Mouse (Mus musculus): Measurements from ENCODE around the gene H2bfm.
"Not testable (repeated sequence)": the region's sequence is repeated elsewhere in the genome, so short reads cannot be mapped to it uniquely, and the experiment has no call there.

H2bfm gene

GRCm38 (mm10) chrX:136927031-136927430, at the start of gene H2bfm:
Gene H2bfm, plus strand, starts transcription at chrX:136927325.
- DNase-seq (ENCODE audit: low read depth, low spot score): no peak

- DNase-seq (ENCODE audit: low read depth, low spot score): peak; percentile 59
Observed at GRCm38 (mm10) chrX:136895757-136896156, 31.4 kb upstream of the H2bfm start.

- DNase-seq (ENCODE audit: low read depth, low spot score): no peak
Observed at GRCm38 (mm10) chrX:136904369-136904768, 22.8 kb upstream of the H2bfm start.

- DNase-seq (ENCODE audit: low read depth, low spot score): no peak
Observed at GRCm38 (mm10) chrX:136925863-136926262, 1.3 kb upstream of the H2bfm start.

GRCm38 (mm10) chrX:136937985-136938384, 10.9 kb downstream of the H2bfm start:
- no peak for DNase-seq (ENCODE audit: low read depth, low spot score)

- DNase-seq (ENCODE audit: low read depth, low spot score): peak; percentile 89
Observed at GRCm38 (mm10) chrX:136957583-136958279, 30.6 kb downstream of the H2bfm start.

- DNase-seq (ENCODE audit: low read depth, low spot score): not testable (repeated sequence)
Observed at GRCm38 (mm10) chrX:136958300-136958699, 31.2 kb downstream of the H2bfm start.

- peak; percentile 42 for DNase-seq (ENCODE audit: low read depth, low spot score)
Observed at GRCm38 (mm10) chrX:136959688-136960087, 32.6 kb downstream of the H2bfm start.

GRCm38 (mm10) chrX:136975397-136975796, 48.3 kb downstream of the H2bfm start, which contains the start of gene Tmsb15b2:
Gene Tmsb15b2, minus strand, starts transcription at chrX:136975497.
- DNase-seq (ENCODE audit: low read depth, low spot score): not testable (repeated sequence)

- peak; percentile 95 for DNase-seq (ENCODE audit: low read depth, low spot score)
Observed at GRCm38 (mm10) chrX:136976424-136977084, 49.4 kb downstream of the H2bfm start, which contains the start of the genes Tmsb15l and Tmsb15b1. Gene Tmsb15l, minus strand, starts transcription at chrX:136976869. Gene Tmsb15b1, minus strand, starts transcription at chrX:136976874.

All from brain, adult 2 months (tissue).